Mouse (Mus musculus) left cerebral cortex, adult 2 months (tissue): ENCODE measurements at regions not wholly inside any gene's neighbourhood (a gene's known extent, or its start where the extent isn't known, plus 50 kb on each side); places are given as distances from the start of the nearest gene placed in this dataset.
A peak's percentile ranks its signal among the peaks of the same experiment; 100 is the strongest.
"Not testable (repeated sequence)": the region's sequence is repeated elsewhere in the genome, so short reads cannot be mapped to it uniquely, and the experiment has no call there.

ENCODE experiments used
- DNase-seq, 2 experiments: peaks; one replicate each; pipeline ENCODE4 v3.0.0; 2021 to 2022; ENCODE audit warnings: low spot score in 2 of 2, mixed read lengths in 1 of 2; ENCODE audit errors: extremely low spot score in 1 of 2
- H3K27ac ChIP-seq: fragments of 200-600 bp; 2 replicates; pipeline ENCODE4 v1.8.1; 2022
- H3K4me3 ChIP-seq: fragments of 200-600 bp; 2 replicates; pipeline ENCODE4 v1.8.1; 2022
- CTCF ChIP-seq: fragments of 200-600 bp; IDR thresholded peaks from 2 replicates; pipeline ENCODE4 v1.8.1; 2022; ENCODE audit warnings: antibody characterized with exemption, mild to moderate bottlenecking, moderate library complexity
- intact Hi-C: fragments of 180-260 bp; cut with DNase I; formaldehyde crosslinking; loops from one replicate; pipeline ENCODE4 v1.15.1; 2025

DNA sequence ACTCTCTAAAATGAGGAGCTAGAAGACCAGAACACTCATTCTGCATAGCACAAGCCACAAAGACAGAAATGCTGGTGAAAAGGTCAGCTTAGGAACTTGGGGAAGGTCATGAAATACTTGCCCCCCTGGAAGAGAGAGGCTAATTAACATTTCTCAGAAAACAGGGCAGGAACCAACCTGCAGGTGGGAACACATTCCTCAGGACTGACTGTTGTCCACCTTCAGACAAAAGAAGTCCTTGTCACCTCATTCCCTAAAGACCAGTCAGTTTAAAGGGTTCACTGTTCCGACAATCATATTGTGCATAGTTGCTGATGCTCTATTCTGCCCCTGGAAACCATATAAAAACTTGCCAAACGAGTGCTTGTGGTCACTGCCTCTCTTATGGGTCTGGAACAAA lies 333.6 kb upstream of the Ercc4 start:
- Histone ChIP-seq H3K4me3 (no peak overlapping the region), H3K27ac (no peak overlapping the region)
- intact Hi-C loops: no loop called here
- TF ChIP-seq CTCF: no peak
- DNase-seq: no peak

DNA sequence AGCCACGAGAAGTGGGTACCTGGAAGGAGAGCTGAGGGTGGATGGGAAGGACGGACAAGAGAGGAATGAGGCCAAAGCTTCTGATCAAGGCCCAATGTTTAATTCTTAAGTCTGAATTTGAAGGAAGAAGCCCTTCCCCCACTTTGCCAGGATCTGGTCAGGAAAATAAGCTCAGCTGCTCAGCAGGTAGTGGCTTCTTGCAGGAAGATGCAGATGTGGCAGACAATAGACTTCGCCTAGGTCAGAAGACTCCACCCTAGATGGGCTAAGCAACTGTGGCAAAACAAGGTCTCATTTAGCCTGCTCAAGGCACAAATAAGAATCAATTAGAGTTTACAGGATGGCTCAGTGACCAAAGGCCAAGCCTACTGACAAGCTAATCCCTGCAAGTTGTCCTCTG lies 330.4 kb upstream of the Ercc4 start:
- TF ChIP-seq CTCF: no peak
- Histone ChIP-seq H3K4me3 (no peak overlapping the region), H3K27ac (no peak overlapping the region)
- intact Hi-C loops: no loop called here
- DNase-seq: no peak

DNA sequence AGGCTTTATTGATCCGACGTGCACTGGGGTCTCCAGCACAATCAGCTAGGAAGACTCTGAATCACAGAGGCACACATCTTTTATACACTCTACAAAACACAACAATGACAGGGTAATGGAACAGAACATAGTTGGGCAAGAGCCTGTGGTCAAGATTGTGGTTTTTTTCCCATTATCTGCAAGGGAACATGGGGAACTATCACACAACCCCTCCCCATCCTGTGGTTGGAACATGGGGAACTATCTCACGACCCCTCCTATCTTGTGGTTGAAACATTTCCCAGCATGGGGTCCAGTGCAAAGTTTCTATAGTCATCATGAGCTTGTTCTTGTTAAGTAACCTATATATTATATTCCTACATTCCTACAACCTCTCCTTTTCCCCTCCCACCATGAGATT lies 328.8 kb upstream of the Ercc4 start:
- Histone ChIP-seq H3K4me3 (no peak overlapping the region), H3K27ac (no peak overlapping the region)
- intact Hi-C loops: no loop called here
- TF ChIP-seq CTCF: no peak
- no peak for DNase-seq

DNA sequence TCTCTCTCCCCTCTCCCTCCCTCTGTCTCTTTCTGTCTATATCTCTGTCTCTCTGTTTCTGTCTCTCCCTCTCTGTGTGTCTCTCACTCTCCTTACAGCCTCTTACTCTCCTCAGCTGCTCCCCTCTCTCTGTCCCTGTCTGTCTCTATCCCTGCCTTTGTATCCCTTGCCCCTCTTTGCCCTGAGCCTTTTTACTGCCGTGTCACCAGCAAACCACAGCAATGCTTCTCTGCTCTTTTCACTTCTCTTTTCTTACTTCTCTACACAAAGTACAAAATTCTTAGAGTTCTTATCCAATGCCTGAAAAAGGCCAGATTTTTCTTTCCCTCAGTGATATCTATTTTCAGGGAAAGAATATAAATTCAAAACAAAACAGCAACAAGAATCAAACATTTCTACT lies 323.7 kb upstream of the Ercc4 start:
- Histone ChIP-seq H3K4me3 (no peak overlapping the region), H3K27ac (no peak overlapping the region)
- no peak for TF ChIP-seq CTCF
- DNase-seq: no peak
- intact Hi-C loops: no loop called here

DNA sequence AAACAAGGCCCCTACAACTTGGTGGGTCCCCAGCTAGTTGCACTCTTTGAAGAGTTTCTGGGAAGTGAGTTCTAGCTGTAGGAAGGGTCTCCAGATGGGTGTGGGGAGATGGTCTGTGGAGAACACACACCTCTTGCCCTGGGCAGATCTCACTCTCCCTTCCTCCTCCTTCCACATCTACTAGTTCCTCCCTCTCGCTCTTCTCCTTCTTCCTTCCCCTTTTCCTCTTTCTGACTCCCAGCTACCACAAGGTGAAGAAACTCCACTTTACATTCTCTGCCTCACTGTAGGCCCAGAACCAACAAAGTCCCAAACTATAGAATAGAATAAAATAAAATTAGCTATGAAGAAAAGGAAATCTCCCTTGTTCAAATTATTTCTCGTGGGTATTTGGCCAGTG lies 311.0 kb upstream of the Ercc4 start:
- DNase-seq: no peak
- intact Hi-C loops: no loop called here
- H3K27ac ChIP-seq: no peak overlapping the region
- H3K4me3 ChIP-seq: no peak overlapping the region
- no peak for TF ChIP-seq CTCF

DNA sequence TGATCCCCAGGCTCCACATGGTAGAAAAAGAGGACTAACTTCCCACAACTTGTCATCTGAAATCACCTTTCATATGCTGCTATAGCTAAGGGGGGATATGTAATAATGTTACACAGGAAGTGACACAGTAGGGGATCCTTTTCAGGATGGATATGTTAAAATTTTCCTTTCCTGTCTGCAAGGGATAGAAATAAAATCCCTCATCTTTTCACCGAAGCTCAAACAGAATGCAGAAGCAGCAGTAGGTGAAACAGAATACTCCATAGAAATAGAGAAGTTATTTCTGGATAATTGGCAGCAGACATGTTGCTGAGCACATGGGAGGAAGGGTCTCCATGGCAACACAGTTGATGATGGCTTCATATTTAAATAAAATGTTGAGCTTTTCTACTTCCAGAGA lies 309.3 kb upstream of the Ercc4 start:
- no peak overlapping the region for H3K4me3 ChIP-seq
- no peak for DNase-seq
- intact Hi-C loops: no loop called here
- peak overlapping the region; percentile 54 for H3K27ac ChIP-seq
- no peak for TF ChIP-seq CTCF

DNA sequence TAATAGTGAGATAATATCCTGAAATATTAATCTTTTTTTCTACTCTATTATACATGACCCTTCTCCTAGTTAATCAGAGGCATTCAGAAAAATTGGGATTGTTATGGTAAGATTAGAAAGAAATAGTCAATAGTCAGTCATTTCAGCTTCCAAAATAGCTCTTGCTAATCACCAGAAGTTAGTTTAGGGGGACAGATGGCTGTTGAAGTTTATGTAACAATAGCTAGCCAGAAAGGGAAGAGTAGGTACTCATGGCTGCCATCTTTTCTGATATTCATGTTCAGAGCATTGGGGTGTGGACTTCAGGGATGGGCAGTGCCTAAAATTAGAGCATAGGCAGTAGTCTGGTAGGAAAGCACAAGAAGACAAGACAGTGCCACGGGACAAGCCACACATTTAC lies 306.8 kb upstream of the Ercc4 start:
- DNase-seq: no peak
- Histone ChIP-seq H3K4me3 (no peak overlapping the region), H3K27ac (no peak overlapping the region)
- no peak for TF ChIP-seq CTCF
- intact Hi-C loops: no loop called here

DNA sequence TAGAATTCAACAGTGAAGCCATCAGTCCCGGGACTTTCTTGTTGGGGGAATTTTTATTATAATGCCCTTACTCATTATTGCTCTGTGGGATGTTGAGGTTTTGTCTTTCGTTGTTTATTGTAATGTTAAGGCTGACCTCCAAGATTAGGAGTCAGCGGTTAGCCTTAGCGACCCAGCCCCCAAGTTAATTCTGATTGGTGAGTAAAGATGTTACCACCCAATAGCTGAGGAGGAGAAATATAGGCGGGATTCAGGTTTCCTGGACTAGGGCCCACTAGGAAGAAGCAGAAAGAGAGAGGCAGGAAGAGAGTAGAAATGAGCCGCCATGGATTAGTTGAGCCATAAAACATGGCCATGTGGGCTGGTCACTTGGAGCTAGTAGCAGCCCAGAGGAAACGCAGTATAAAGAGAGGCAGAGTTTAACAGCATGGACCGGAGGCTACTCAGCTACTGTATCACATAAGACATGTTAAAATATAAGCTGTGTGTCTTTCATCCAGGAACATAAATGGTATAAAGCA lies 302.1 kb upstream of the Ercc4 start:
- no peak overlapping the region for H3K4me3 ChIP-seq

DNA sequence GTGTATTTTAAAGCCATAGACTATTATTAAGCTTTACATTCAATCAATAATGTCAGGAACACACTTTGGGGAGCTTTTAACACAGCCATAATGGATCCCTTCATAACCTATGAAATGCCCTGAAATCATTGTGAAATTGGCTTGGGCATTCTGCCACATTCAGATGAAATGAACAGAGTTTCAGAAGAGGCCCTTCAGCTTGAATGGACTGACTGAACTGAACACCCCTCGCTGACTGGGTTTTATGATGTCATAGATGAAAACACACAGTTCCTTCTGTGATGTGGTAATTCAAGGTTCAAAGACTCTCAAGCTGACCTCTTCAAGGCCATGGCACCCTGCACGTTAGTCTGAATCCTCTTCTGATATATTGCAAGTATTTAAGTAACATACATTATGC lies 298.4 kb upstream of the Ercc4 start:
- intact Hi-C loops: loop anchor here (5.0 kb wide), 1 partner anchor 116 kb away; no protein-coding TSS in a partner anchor
- Histone ChIP-seq H3K4me3 (no peak overlapping the region), H3K27ac (no peak overlapping the region)
- DNase-seq: no peak
- TF ChIP-seq CTCF: no peak

More for the DNA sequence above, 302.1 kb upstream of the Ercc4 start:
- intact Hi-C loops: no loop called here
- no peak for DNase-seq
- no peak overlapping the region for H3K27ac ChIP-seq
- no peak for TF ChIP-seq CTCF

DNA sequence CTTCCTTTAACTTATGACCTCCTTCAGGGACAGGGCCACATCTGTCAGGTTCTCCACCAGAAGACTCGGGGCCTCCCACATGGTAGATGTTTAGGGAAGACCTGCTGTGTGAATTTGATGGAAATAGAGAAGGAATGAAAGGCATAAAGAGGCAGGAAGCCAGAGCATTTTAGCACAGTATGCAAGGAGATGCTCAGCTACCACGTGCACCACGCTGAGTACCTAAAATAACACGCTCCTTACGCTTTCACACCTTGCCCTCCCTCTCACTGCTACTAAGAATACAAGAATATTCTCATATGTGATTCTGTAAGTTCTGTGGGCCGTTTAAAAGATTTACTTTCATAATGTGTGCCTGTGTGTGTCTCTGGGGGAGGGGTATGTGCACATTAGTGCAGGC lies 284.8 kb upstream of the Ercc4 start:
- no peak for TF ChIP-seq CTCF
- intact Hi-C loops: no loop called here
- no peak overlapping the region for H3K4me3 ChIP-seq
- DNase-seq: peak in 1 of 2 experiments; percentile 11
- H3K27ac ChIP-seq: no peak overlapping the region

DNA sequence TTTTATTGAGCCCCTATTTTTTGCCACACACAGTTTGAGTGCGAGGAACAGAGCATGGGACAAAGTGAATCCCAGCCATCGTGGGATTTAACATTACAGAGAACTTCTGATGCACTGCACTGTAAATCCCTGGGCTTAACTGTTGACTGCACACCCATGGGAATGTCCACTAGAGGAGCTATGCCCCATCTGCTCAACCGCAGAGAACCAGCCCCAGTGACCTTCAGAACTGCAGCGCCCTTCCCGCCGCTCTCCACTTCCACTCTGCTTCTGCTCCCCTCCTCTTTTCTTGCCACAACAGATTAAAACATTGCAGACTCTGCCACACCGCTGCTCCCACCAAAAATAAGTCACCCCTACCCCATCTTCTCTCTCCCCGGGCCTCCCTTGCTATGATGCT lies 283.3 kb upstream of the Ercc4 start:
- peak; percentile 8; the same call in 1 of the 2 replicates for TF ChIP-seq CTCF
- Histone ChIP-seq H3K4me3 (no peak overlapping the region), H3K27ac (no peak overlapping the region)
- DNase-seq: no peak
- intact Hi-C loops: no loop called here

DNA sequence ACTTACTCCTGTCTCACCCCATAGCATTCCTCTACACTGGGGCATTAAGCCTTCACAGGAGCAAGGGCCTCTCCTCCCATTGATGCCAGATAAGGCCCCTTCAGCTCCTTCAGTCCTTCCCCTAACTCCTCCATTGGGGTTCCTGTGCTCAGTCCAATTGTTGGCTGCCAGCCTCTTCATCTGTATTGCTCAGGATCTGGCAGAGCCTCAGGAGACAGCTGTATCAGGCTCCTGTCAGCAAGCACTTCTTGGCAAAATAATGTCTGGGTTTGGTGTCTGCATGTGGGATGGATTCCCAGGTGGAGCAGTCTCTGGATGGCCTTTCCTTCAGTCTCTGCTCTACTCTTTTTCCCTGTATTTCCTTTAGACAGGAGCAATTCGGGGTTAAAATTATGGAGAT lies 278.2 kb upstream of the Ercc4 start:
- H3K4me3 ChIP-seq, intact Hi-C loops, DNase-seq, H3K27ac ChIP-seq: not testable (repeated sequence)

DNA sequence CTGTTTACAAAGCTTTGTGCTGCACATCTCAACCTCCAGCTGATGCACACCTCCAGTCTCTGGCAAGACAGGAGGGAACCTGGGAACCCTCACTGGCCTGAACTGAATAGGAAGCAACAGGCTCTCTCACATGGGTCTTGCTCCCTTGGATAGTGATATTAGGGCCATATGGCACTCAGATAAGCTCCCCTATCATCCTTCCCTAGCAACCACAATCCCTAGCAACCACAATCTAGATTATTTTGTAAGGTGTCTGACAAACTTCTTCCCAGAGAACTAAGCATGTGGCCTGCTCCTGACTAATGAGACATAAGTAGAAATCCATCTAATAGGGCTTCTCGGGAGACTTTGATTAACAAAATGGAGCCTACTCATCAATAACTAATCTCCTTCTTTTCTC lies 253.1 kb upstream of the Ercc4 start:
- no peak for DNase-seq
- Histone ChIP-seq H3K4me3 (no peak overlapping the region), H3K27ac (no peak overlapping the region)
- intact Hi-C loops: no loop called here
- no peak for TF ChIP-seq CTCF
